Mouse (Mus musculus) neural tube, embryonic 15.5 days (tissue): ENCODE data around the gene Parn. TPM values are rescaled to one million over a fixed set of nuclear protein-coding genes. Genes with fewer than 3 reads are reported as not detected.

Experiments used
- ATAC-seq: fragments of 200-750 bp; cut with Nextera tagmentation; 2 replicates; pipeline ENCODE4 v1.8.0; 2017; ENCODE audit warnings: mild to moderate bottlenecking, moderate TSS enrichment, moderate library complexity; ENCODE audit not compliant: low FRiP score
- H3K27ac ChIP-seq: fragments of 300-500 bp; sonication (generic); replicated peaks from 2 replicates; pipeline ENCODE4 v1.5.1; 2015; ENCODE audit warnings: mild to moderate bottlenecking, inconsistent platforms
- H3K27me3 ChIP-seq: fragments of 300-500 bp; sonication (generic); replicated peaks from 2 replicates; pipeline ENCODE4 v1.6.1; 2015; ENCODE audit warnings: inconsistent platforms
- H3K36me3 ChIP-seq: fragments of 300-500 bp; sonication (generic); 2 replicates; pipeline ENCODE4 v1.6.1; 2015; ENCODE audit warnings: inconsistent platforms
- H3K4me1 ChIP-seq: fragments of 300-500 bp; sonication (generic); 2 replicates; pipeline ENCODE4 v1.6.1; 2015; ENCODE audit warnings: inconsistent platforms
- H3K4me2 ChIP-seq: fragments of 300-500 bp; sonication (generic); 2 replicates; pipeline ENCODE4 v1.6.1; 2015; ENCODE audit warnings: inconsistent platforms, mild to moderate bottlenecking, moderate library complexity
- H3K4me3 ChIP-seq: fragments of 300-500 bp; sonication (generic); replicated peaks from 2 replicates; pipeline ENCODE4 v1.5.1; 2015; ENCODE audit warnings: mild to moderate bottlenecking, inconsistent platforms
- H3K9ac ChIP-seq: fragments of 300-500 bp; sonication (generic); replicated peaks from 2 replicates; pipeline ENCODE4 v1.6.1; 2015; ENCODE audit warnings: mild to moderate bottlenecking, inconsistent platforms
- H3K9me3 ChIP-seq: fragments of 300-500 bp; sonication (generic); replicated peaks from 2 replicates; pipeline ENCODE4 v1.6.1; 2016; ENCODE audit warnings: inconsistent platforms
- WGBS: fragments of 180-500 bp; shearing (Covaris S2); methylation state at CpG from one replicate; pipeline ENCODE4 v1.1.7; 2015; ENCODE audit warnings: mixed read lengths; 5-methylcytosine and 5-hydroxymethylcytosine counted together
- polyA plus RNA-seq: library from polyadenylated mRNA; unstranded; fragments of >200 nt; fragmentation: Nextera tagmentation; extraction: Ambion mirVana; gene quantifications from 2 replicates; pipeline ENCODE4 v1.2.1, GENCODE M21; 2015

Parn gene
- polyA plus RNA-seq = 28.2 and 35.9 TPM in 2 replicates

GRCm38 (mm10) chr16:13667878-13668343, at the start of gene Parn:
Parn (minus strand) TSS chr16:13668170.
- H3K4me2 ChIP-seq = peak within 1 kb of the TSS; percentile 73
- WGBS = 0% methylated on average over 35 of the region's 35 CpGs
- H3K4me3 ChIP-seq = peak within 1 kb of the TSS; percentile 63
- ATAC-seq = peak; percentile 92
- H3K9ac ChIP-seq = peak within 1 kb of the TSS; percentile 77
- peak within 1 kb of the TSS; percentile 81 for H3K27ac ChIP-seq
- peaks cover 23% of the 10 kb centered on the region for H3K4me1 ChIP-seq
- H3K27me3 ChIP-seq = no peaks in the 10 kb centered on the region
- H3K36me3 ChIP-seq = peaks cover 14% of the 10 kb centered on the region
- no peaks in the 10 kb centered on the region for H3K9me3 ChIP-seq

- no peaks in the 10 kb centered on the region for H3K27me3 ChIP-seq
- no peak overlapping the region for H3K27ac ChIP-seq
- no peaks in the 10 kb centered on the region for H3K36me3 ChIP-seq
- H3K9ac ChIP-seq = no peak overlapping the region
- no peaks in the 10 kb centered on the region for H3K4me1 ChIP-seq
- no peak overlapping the region for H3K4me3 ChIP-seq
- WGBS = 82% methylated on average over 2 of the region's 2 CpGs
- ATAC-seq = no peak
- H3K4me2 ChIP-seq = no peak overlapping the region
- no peaks in the 10 kb centered on the region for H3K9me3 ChIP-seq
These were observed 49.0 kb upstream of the Parn start for GRCm38 (mm10) chr16:13716821-13717553.

- H3K9ac ChIP-seq = no peak overlapping the region
- no peak overlapping the region for H3K4me2 ChIP-seq
- H3K27ac ChIP-seq = no peak overlapping the region
- H3K4me1 ChIP-seq = no peaks in the 10 kb centered on the region
- H3K36me3 ChIP-seq = no peaks in the 10 kb centered on the region
- H3K27me3 ChIP-seq = no peaks in the 10 kb centered on the region
- no peak for ATAC-seq
- H3K9me3 ChIP-seq = no peaks in the 10 kb centered on the region
- 95% methylated on average over 3 of the region's 3 CpGs for WGBS
- no peak overlapping the region for H3K4me3 ChIP-seq
These were observed 46.9 kb upstream of the Parn start for GRCm38 (mm10) chr16:13714910-13715309.

- H3K27ac ChIP-seq = no peak overlapping the region
- no peak overlapping the region for H3K9ac ChIP-seq
- H3K4me1 ChIP-seq = no peaks in the 10 kb centered on the region
- 93% methylated on average over 10 of the region's 10 CpGs for whole genome bisulfite sequencing
- ATAC-seq = no peak
- H3K4me3 ChIP-seq = no peak overlapping the region
- H3K36me3 ChIP-seq = peaks cover 43% of the 10 kb centered on the region
- H3K27me3 ChIP-seq = no peaks in the 10 kb centered on the region
- no peaks in the 10 kb centered on the region for H3K9me3 ChIP-seq
- no peak overlapping the region for H3K4me2 ChIP-seq
These were observed 36.7 kb upstream of the Parn start for GRCm38 (mm10) chr16:13704676-13705075.

GRCm38 (mm10) chr16:13702184-13702583, 34.2 kb upstream of the Parn start:
- Histone ChIP-seq H3K4me3 (no peak overlapping the region), H3K27ac (no peak overlapping the region), H3K9me3 (no peaks in the 10 kb centered on the region), H3K27me3 (no peaks in the 10 kb centered on the region), H3K4me2 (no peak overlapping the region), H3K9ac (no peak overlapping the region), H3K36me3 (peaks cover 68% of the 10 kb centered on the region), H3K4me1 (no peaks in the 10 kb centered on the region)
- ATAC-seq = no peak
- 97% methylated on average over 7 of the region's 7 CpGs for WGBS

- Histone ChIP-seq H3K9ac (no peak overlapping the region), H3K4me1 (no peaks in the 10 kb centered on the region), H3K4me3 (no peak overlapping the region), H3K9me3 (no peaks in the 10 kb centered on the region), H3K4me2 (no peak overlapping the region), H3K27me3 (no peaks in the 10 kb centered on the region), H3K36me3 (peaks cover 79% of the 10 kb centered on the region), H3K27ac (no peak overlapping the region)
- WGBS = 91% methylated on average over 7 of the region's 7 CpGs
- ATAC-seq = no peak
These were observed 31.0 kb upstream of the Parn start for GRCm38 (mm10) chr16:13698998-13699397.

- H3K4me1 ChIP-seq = no peaks in the 10 kb centered on the region
- no peak overlapping the region for H3K4me2 ChIP-seq
- no peaks in the 10 kb centered on the region for H3K27me3 ChIP-seq
- H3K27ac ChIP-seq = no peak overlapping the region
- no peak overlapping the region for H3K4me3 ChIP-seq
- no peak overlapping the region for H3K9ac ChIP-seq
- H3K36me3 ChIP-seq = peaks cover 22% of the 10 kb centered on the region
- 92% methylated on average over 3 of the region's 3 CpGs for WGBS
- ATAC-seq = no peak
- no peaks in the 10 kb centered on the region for H3K9me3 ChIP-seq
These were observed 10.8 kb upstream of the Parn start for GRCm38 (mm10) chr16:13678601-13679319.

GRCm38 (mm10) chr16:13674511-13674910, 6.5 kb upstream of the Parn start:
- Histone ChIP-seq H3K9me3 (no peaks in the 10 kb centered on the region), H3K9ac (no peak overlapping the region), H3K27me3 (no peaks in the 10 kb centered on the region), H3K27ac (no peak overlapping the region), H3K4me1 (peaks cover 17% of the 10 kb centered on the region), H3K4me3 (no peak overlapping the region), H3K36me3 (peaks cover 20% of the 10 kb centered on the region), H3K4me2 (no peak overlapping the region)
- 92% methylated on average over 3 of the region's 3 CpGs for WGBS
- no peak for ATAC-seq

- Histone ChIP-seq H3K4me2 (peak overlapping the region; percentile 70), H3K36me3 (peaks cover 16% of the 10 kb centered on the region), H3K4me3 (peak overlapping the region; percentile 98), H3K27ac (no peak overlapping the region), H3K9ac (no peak overlapping the region), H3K27me3 (no peaks in the 10 kb centered on the region), H3K9me3 (no peaks in the 10 kb centered on the region), H3K4me1 (peaks cover 21% of the 10 kb centered on the region)
- ATAC-seq = no peak
- 76% methylated on average over 5 of the region's 5 CpGs for WGBS
These were observed 5.1 kb upstream of the Parn start for GRCm38 (mm10) chr16:13673114-13673513.

- 0 out of 2 replicates have a peak, but pooled peaks have one; percentile 11 for ATAC-seq
- peak overlapping the region; percentile 98 for H3K4me3 ChIP-seq
- peak overlapping the region; percentile 70 for H3K4me2 ChIP-seq
- H3K27ac ChIP-seq = peak overlapping the region; percentile 83
- H3K4me1 ChIP-seq = peaks cover 23% of the 10 kb centered on the region
- peaks cover 12% of the 10 kb centered on the region for H3K36me3 ChIP-seq
- H3K9me3 ChIP-seq = no peaks in the 10 kb centered on the region
- peak overlapping the region; percentile 94 for H3K9ac ChIP-seq
- H3K27me3 ChIP-seq = no peaks in the 10 kb centered on the region
- WGBS = 1% methylated on average over 20 of the region's 20 CpGs
These were observed 4.5 kb upstream of the Parn start for GRCm38 (mm10) chr16:13672386-13672898.

GRCm38 (mm10) chr16:13671685-13672385, 3.9 kb upstream of the Parn start, which contains the start of the genes Bfar and 3110001I22Rik:
Bfar (plus strand) TSS chr16:13671858.
3110001I22Rik (plus strand) TSS chr16:13671929.
- Histone ChIP-seq H3K9ac (peak within 1 kb of the TSS; percentile 94), H3K27ac (peak within 1 kb of the TSS; percentile 83), H3K27me3 (no peaks in the 10 kb centered on the region), H3K4me3 (peak within 1 kb of the TSS; percentile 98), H3K4me1 (peaks cover 29% of the 10 kb centered on the region), H3K9me3 (no peaks in the 10 kb centered on the region), H3K4me2 (peak within 1 kb of the TSS; percentile 70), H3K36me3 (peaks cover 6% of the 10 kb centered on the region)
- WGBS = under 1% methylated on average over 53 of the region's 54 CpGs
- ATAC-seq = peak; percentile 94
